In the genomic region with DNA sequence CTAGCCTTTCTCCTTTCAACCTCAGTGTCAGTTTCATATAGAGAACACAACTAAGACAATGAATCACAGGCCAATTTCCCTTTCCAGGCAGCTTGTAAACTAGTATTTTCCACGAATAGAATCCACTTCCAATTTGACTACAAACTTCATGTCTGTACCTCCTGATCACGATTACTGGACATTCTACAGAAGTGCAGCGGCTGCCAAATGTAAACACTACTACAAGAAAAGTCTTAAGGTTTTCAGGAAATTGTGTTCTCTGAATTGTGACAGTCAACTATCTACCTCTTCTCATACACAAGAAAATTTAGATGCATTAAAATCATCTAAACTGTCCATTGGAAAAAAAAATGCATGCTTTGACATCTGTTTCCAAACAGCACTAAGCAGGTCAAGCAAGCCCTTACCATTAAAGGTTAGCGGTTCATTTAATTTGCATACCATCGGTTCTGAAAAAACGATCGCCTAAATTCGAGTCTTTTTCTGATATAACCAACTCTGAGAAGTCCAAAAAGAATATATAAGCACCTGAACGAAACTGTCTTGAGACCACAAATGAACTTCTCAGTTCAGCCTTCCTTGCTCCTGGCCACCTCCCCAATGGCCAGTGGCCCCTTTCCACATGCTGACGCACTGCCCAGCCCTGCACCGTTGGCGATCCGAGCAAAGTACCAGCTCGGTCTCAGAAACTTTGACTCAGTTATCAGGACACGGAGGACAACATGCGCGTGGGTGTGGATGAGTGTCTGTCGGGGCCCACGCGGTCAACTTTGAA, we compare ENCODE assay signal across 8 mouse cellular contexts. TPM values are rescaled to one million over a fixed set of nuclear protein-coding genes. Genes with fewer than 3 reads are reported as not detected.
DNase-seq lines count a peak whose midpoint lies in the region; ATAC-seq and TF ChIP-seq lines count a peak whose summit lies in the region.

No protein-coding gene starts in this region.

- no peaks in the 10 kb centered on the region for H3K36me3 ChIP-seq in kidney, embryonic 15.5 days
- no peaks in the 10 kb centered on the region for H3K36me3 ChIP-seq in E14TG2a.4 (ENCODE audit: insufficient read depth, low read length)
- no peaks in the 10 kb centered on the region for H3K36me3 ChIP-seq in hindbrain, embryonic 14.5 days (replicated peaks; ENCODE audit: control insufficient read depth, insufficient read depth)

- H3K9ac ChIP-seq in kidney, embryonic 15.5 days: peak overlapping the region; percentile 83
- peak overlapping the region; percentile 93 for H3K9ac ChIP-seq in hindbrain, embryonic 14.5 days

- 7% methylated on average over 20 of the region's 20 CpGs for WGBS in kidney, embryonic 15.5 days
- 9% methylated on average over 20 of the region's 20 CpGs for WGBS in hindbrain, embryonic 14.5 days

- no peak overlapping the region for H3K27ac ChIP-seq in kidney, embryonic 15.5 days
- H3K27ac ChIP-seq in hindbrain, embryonic 14.5 days: no peak overlapping the region

- H3K4me3 ChIP-seq in kidney, embryonic 15.5 days (replicated peaks): peak overlapping the region; percentile 93
- peak overlapping the region; percentile 94 for H3K4me3 ChIP-seq in E14TG2a.4 (replicated peaks; ENCODE audit: low read length)
- peak overlapping the region; percentile 97 for H3K4me3 ChIP-seq in hindbrain, embryonic 14.5 days (replicated peaks; ENCODE audit: low read length)

- TF ChIP-seq CTCF in E14TG2a.4 (conservative IDR thresholded peaks at IDR 0.05; ENCODE audit: low read length): no peak

- DNase-seq in kidney, postnatal 36 days: no peak
- DNase-seq in fibroblast of lung, adult 2 months (ENCODE audit: low read depth): peak; percentile 9
- no peak for DNase-seq in hindbrain, embryonic 14.5 days (ENCODE audit: low spot score)
- no peak for DNase-seq in frontal cortex, postnatal 14 days (ENCODE audit: low spot score in 2 of 2)
- no peak for DNase-seq in left cerebral cortex, adult 18-20 months (ENCODE audit: low spot score in 2 of 2)

- H3K4me2 ChIP-seq in kidney, embryonic 15.5 days: peak overlapping the region; percentile 96
- H3K4me2 ChIP-seq in hindbrain, embryonic 14.5 days (replicated peaks): peak overlapping the region; percentile 99

- no peaks in the 10 kb centered on the region for H3K27me3 ChIP-seq in kidney, embryonic 15.5 days
- peaks cover 13% of the 10 kb centered on the region for H3K27me3 ChIP-seq in E14TG2a.4 (ENCODE audit: insufficient read depth, low read length)
- H3K27me3 ChIP-seq in hindbrain, embryonic 14.5 days (ENCODE audit: control insufficient read depth, insufficient read depth, low read length): no peaks in the 10 kb centered on the region

- H3K9me3 ChIP-seq in kidney, embryonic 15.5 days (replicated peaks): no peaks in the 10 kb centered on the region
- H3K9me3 ChIP-seq in E14TG2a.4 (ENCODE audit: low read length): no peaks in the 10 kb centered on the region
- no peaks in the 10 kb centered on the region for H3K9me3 ChIP-seq in hindbrain, embryonic 14.5 days (ENCODE audit: control insufficient read depth, low read length)

- ATAC-seq in kidney, embryonic 15.5 days (replicated peaks; ENCODE audit: low FRiP score): peak; percentile 23; the same call in 1 of the 2 replicates
- ATAC-seq in hindbrain, embryonic 14.5 days (ENCODE audit: low FRiP score): peak; percentile 10; the same call in 1 of the 2 replicates
- ATAC-seq in megakaryocyte progenitor cell, adult 5-6 weeks (replicated peaks; ENCODE audit: poor library complexity): peak; percentile 7

- H3K4me1 ChIP-seq in kidney, embryonic 15.5 days: peaks cover 5% of the 10 kb centered on the region; the same call in 1 of the 2 replicates
- H3K4me1 ChIP-seq in E14TG2a.4 (replicated peaks; ENCODE audit: low read depth, low read length): peaks cover 14% of the 10 kb centered on the region
- H3K4me1 ChIP-seq in hindbrain, embryonic 14.5 days (replicated peaks; ENCODE audit: control insufficient read depth, insufficient read depth, low read length): peaks cover 9% of the 10 kb centered on the region

RNA-seq across cellular contexts. Expression of gene Rabgap1l, which starts 1.4 kb away (rescaled TPM):
- 10.1 and 10.8 TPM in 2 replicates for polyA plus RNA-seq in kidney, embryonic 15.5 days (2015; fragmentation: Nextera tagmentation; extraction: Ambion mirVana)
- 41.7 and 45.3 TPM in 2 replicates for polyA plus RNA-seq in hindbrain, embryonic 14.5 days (2014; fragmentation: Nextera tagmentation; extraction: Ambion mirVana)
- 122 and 143 TPM in 2 replicates for total RNA-seq in megakaryocyte progenitor cell, adult 5-6 weeks (2015)
- total RNA-seq in megakaryocyte progenitor cell, adult 5-6 weeks (2017): 149 and 173 TPM in 2 replicates
- 100 to 1,000 TPM; 205 to 221 TPM for total RNA-seq in left cerebral cortex, adult 18-20 months (2021)
